Mouse (Mus musculus) limb, embryonic 14.5 days (tissue): Measurements from ENCODE around the gene Mtr. TPM values are rescaled to one million over a fixed set of nuclear protein-coding genes. Genes with fewer than 3 reads are reported as not detected.

ENCODE experiments used
- ATAC-seq: fragments of 200-750 bp; cut with Nextera tagmentation; 2 replicates; pipeline ENCODE4 v1.8.0; 2017; ENCODE audit warnings: low read depth, moderate number of reproducible peaks, moderate TSS enrichment; ENCODE audit not compliant: low FRiP score
- DNase-seq: peaks from one replicate; pipeline ENCODE4 v3.0.0-alpha.2; 2015; ENCODE audit warnings: low spot score
- H3K27ac ChIP-seq: fragments of 300-500 bp; sonication (generic); replicated peaks from 2 replicates; pipeline ENCODE4 v1.5.1; 2014; ENCODE audit warnings: low read depth, mild to moderate bottlenecking, low read length, moderate library complexity, mixed read lengths
- H3K27me3 ChIP-seq: fragments of 300-500 bp; sonication (generic); 2 replicates; pipeline ENCODE4 v1.6.1; 2014; ENCODE audit warnings: low read length, mixed read lengths; ENCODE audit not compliant: control insufficient read depth, insufficient read depth
- H3K36me3 ChIP-seq: fragments of 300-500 bp; sonication (generic); 2 replicates; pipeline ENCODE4 v1.6.1; 2014; ENCODE audit warnings: mild to moderate bottlenecking, low read length, moderate library complexity, mixed read lengths; ENCODE audit not compliant: control insufficient read depth, insufficient read depth
- H3K4me1 ChIP-seq: fragments of 300-500 bp; sonication (generic); 2 replicates; pipeline ENCODE4 v1.6.1; 2014; ENCODE audit warnings: antibody characterized with exemption, low read length, mixed read lengths; ENCODE audit not compliant: control insufficient read depth, insufficient read depth
- H3K4me2 ChIP-seq: fragments of 300-500 bp; sonication (generic); replicated peaks from 2 replicates; pipeline ENCODE4 v1.6.1; 2014; ENCODE audit warnings: low read depth, mild to moderate bottlenecking, low read length, moderate library complexity; ENCODE audit not compliant: severe bottlenecking
- H3K4me3 ChIP-seq: fragments of 300-500 bp; sonication (generic); replicated peaks from 2 replicates; pipeline ENCODE4 v1.5.1; 2014; ENCODE audit warnings: low read length
- H3K9ac ChIP-seq: fragments of 300-500 bp; sonication (generic); 2 replicates; pipeline ENCODE4 v1.6.1; 2014; ENCODE audit warnings: mild to moderate bottlenecking, low read depth, low read length, moderate library complexity; ENCODE audit not compliant: severe bottlenecking
- H3K9me3 ChIP-seq: fragments of 300-500 bp; sonication (generic); 2 replicates; pipeline ENCODE4 v1.6.1; 2016; ENCODE audit warnings: low read length; ENCODE audit not compliant: control insufficient read depth
- POLR2A ChIP-seq: fragments of 200-500 bp; IDR thresholded peaks from 2 replicates; pipeline ENCODE4 v1.8.0; 2012; ENCODE audit warnings: inconsistent platforms, mild to moderate bottlenecking, moderate library complexity, borderline replicate concordance; ENCODE audit not compliant: insufficient read depth, insufficient read length; ENCODE audit errors: extremely low read depth
- WGBS: fragments of 180-500 bp; shearing (Covaris S2); extraction: QIAGEN DNeasy Blood & Tissue Kit; methylation state at CpG from one replicate; pipeline ENCODE4 v1.1.7; 2014; 5-methylcytosine and 5-hydroxymethylcytosine counted together
- polyA plus RNA-seq, 2 experiments: library from polyadenylated mRNA; depleted of rRNA in 1 of 2; stranded (reverse) in 1 of 2; unstranded in 1 of 2; fragments of >200 nt; fragmentation: Nextera tagmentation in 1 of 2; extraction: Ambion mirVana in 1 of 2; gene quantifications; 2 replicates each; pipeline versions ENCODE4 v1.2.1 to v1.2.3; 2012 to 2014

The Mtr gene
- polyA plus RNA-seq (2012; rRNA removed) (15.9 and 16.5 TPM in 2 replicates), polyA plus RNA-seq (2014; fragmentation: Nextera tagmentation; extraction: Ambion mirVana) (19.9 and 21.4 TPM in 2 replicates)

DNA sequence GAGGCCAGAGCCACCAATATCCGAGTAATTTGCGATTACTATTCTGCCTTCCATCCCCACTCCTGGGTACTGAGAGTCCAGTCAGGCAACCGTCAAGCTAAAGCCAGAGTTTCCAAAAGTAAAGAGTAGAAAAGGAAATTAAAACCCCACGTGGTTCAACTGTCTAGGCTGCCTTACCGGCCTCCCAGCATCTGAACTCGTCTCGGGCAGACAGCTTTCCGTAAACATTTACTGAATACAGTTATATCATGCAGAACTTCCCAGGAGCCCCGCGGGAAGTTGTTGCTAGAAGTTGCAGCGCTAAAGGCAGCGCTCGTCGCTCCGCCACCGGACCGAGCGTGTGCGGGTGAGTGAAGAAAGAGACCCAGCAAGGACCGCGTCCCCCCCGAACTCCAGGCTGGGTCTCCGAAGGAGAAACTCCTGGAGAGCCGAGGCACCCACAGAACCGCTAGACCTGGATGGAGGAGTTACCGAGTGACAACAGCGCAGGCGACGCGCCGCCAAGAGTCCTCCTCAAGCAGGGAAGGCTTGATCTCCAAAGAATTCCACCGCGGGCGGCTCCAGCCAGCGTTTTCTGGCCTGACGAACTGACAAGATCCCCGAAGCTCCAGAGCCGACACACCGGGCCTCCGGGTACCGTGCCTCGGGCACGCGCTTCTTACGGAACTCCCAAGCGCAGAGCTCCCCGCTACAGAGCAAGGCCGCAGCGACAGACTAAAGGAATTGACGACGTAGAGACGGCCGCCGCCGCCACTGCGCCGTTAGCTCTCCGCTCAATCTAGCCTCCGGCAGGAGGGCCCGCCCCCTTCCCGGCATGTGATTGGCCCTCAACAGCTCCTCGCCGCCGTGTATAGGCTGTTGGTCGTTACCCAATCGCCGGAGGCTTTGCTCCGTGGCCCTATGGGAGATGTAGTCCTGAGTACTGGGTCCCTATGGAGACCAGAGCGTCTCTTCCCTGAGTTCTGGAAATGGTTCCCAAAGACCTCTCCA, at the start of gene Mtr:
Gene Mtr, minus strand, starts transcription at position 723 of the 990 bp plus-strand sequence.
- H3K36me3 ChIP-seq: peaks cover 6% of the 10 kb centered on the region; the same call in 1 of the 2 replicates
- H3K4me2 ChIP-seq: peak within 1 kb of the TSS; percentile 51
- DNase-seq (peak; percentile 99), ATAC-seq (peak; percentile 99)
- H3K9ac ChIP-seq: peak within 1 kb of the TSS; percentile 79
- H3K9me3 ChIP-seq: no peaks in the 10 kb centered on the region
- peak within 1 kb of the TSS; percentile 89 for H3K27ac ChIP-seq
- peak; percentile 95; the same call in 1 of the 2 replicates for TF ChIP-seq POLR2A
- peaks cover 15% of the 10 kb centered on the region; the same call in 1 of the 2 replicates for H3K4me1 ChIP-seq
- 2% methylated on average over 66 of the region's 69 CpGs for WGBS
- no peaks in the 10 kb centered on the region for H3K27me3 ChIP-seq
- H3K4me3 ChIP-seq: peak within 1 kb of the TSS; percentile 71

DNA sequence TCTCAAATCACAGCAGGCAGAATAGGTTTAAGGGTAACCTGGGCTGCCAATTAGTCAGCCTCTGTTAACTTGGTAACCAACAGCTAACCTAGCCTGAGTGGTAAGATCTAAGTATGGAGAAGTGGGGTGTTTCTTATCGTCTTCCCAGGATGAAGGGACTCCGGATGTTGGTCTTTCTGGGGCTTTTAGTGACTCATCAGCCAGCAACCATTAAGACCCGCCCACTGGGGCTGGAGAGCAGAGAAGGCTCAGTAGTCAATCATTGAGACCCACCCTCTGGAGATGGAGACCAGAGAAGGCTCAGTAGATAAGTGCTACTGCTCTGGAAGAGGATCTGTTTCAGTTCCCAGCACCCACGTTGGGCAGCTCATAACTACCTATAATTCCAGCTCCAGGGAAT, 49.4 kb upstream of the Mtr start:
- TF ChIP-seq POLR2A: no peak
- no peaks in the 10 kb centered on the region for H3K9me3 ChIP-seq
- no peaks in the 10 kb centered on the region for H3K27me3 ChIP-seq
- no peak overlapping the region for H3K4me3 ChIP-seq
- DNase-seq (no peak), ATAC-seq (no peak)
- no peaks in the 10 kb centered on the region for H3K36me3 ChIP-seq
- H3K4me2 ChIP-seq: no peak overlapping the region
- H3K4me1 ChIP-seq: peaks cover 3% of the 10 kb centered on the region; the same call in 1 of the 2 replicates
- no peak overlapping the region for H3K9ac ChIP-seq
- WGBS: 72% methylated on average over 4 of the region's 4 CpGs
- no peak overlapping the region for H3K27ac ChIP-seq

DNA sequence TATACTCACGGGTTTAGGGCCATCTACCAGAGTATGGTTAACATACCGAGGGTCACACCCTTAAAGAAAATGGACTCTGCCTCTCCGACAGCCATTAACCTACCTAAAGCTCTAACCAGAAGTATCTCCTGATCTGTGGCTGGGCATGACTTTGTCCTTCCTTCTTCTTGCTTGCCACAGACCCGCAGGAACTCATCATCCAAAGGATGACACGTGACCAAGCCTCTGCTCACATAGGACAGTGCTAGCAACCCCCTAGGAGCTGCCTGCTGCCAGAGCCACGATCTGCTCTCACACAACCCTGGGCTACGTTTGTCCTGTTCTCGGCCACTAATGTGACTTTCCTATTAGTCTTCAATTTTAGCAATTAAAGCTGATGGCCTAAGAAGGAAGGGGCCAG, 47.6 kb upstream of the Mtr start:
- H3K27me3 ChIP-seq: no peaks in the 10 kb centered on the region
- H3K27ac ChIP-seq: no peak overlapping the region
- DNase-seq (no peak), ATAC-seq (no peak)
- no peak overlapping the region for H3K9ac ChIP-seq
- 81% methylated on average over 8 of the region's 8 CpGs for WGBS
- no peaks in the 10 kb centered on the region for H3K9me3 ChIP-seq
- no peaks in the 10 kb centered on the region for H3K4me1 ChIP-seq
- TF ChIP-seq POLR2A: no peak
- H3K4me3 ChIP-seq: no peak overlapping the region
- no peak overlapping the region for H3K4me2 ChIP-seq
- no peaks in the 10 kb centered on the region for H3K36me3 ChIP-seq

DNA sequence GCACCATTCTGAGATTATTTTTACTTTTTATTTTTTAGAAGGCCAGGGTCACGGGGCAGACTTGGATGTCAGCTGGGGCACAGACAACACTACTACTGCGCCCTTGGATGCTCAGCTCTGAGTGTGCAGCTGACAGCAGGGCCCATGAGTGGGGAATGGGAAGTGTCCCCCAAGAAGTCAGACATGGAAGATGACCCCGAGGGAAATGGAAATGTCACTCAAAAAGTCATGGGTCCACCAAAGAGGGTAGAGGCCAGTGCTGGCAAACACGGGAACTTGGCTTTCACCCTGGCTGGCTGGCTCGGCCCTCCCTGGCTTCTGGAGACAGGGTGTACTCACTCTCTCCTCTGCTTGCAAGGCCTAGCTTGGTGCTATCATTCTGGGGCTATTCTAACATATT, 47.1 kb upstream of the Mtr start:
- DNase-seq: no peak
- no peak for TF ChIP-seq POLR2A
- 92% methylated on average over 5 of the region's 5 CpGs for WGBS
- no peak overlapping the region for H3K4me3 ChIP-seq
- H3K36me3 ChIP-seq: no peaks in the 10 kb centered on the region
- no peak for ATAC-seq
- H3K9ac ChIP-seq: no peak overlapping the region
- no peak overlapping the region for H3K27ac ChIP-seq
- no peaks in the 10 kb centered on the region for H3K27me3 ChIP-seq
- no peaks in the 10 kb centered on the region for H3K4me1 ChIP-seq
- H3K4me2 ChIP-seq: no peak overlapping the region
- H3K9me3 ChIP-seq: no peaks in the 10 kb centered on the region

DNA sequence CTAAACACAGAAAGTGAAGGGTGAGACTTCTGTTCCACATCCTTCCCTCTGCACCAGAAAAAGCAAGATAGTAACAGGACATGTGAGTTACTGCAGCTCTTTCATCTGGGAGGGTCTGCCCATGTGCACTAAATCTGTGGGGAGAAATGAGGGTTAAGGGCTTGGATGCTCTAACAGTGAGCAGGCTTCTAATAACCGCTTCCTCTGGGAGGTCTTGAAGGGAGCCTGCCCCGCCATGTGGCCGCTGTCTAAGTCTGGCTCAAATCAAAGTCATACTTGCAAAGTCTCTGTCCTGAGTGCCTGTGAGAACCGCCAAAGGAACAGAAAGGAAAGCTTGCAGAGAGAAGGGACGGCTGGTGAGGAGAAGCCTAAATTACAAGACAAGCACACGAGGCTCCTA, 39.9 kb upstream of the Mtr start:
- no peak for TF ChIP-seq POLR2A
- Histone ChIP-seq H3K9me3 (no peaks in the 10 kb centered on the region), H3K4me2 (no peak overlapping the region), H3K9ac (no peak overlapping the region), H3K36me3 (no peaks in the 10 kb centered on the region), H3K4me3 (no peak overlapping the region), H3K27ac (no peak overlapping the region), H3K4me1 (no peaks in the 10 kb centered on the region), H3K27me3 (no peaks in the 10 kb centered on the region)
- ATAC-seq: no peak
- 61% methylated on average over 6 of the region's 6 CpGs for WGBS
- DNase-seq: no peak
